Mouse (Mus musculus) fat pad, adult 2 months (tissue): ENCODE measurements at regions not wholly inside any gene's neighbourhood (a gene's known extent, or its start where the extent isn't known, plus 50 kb on each side); places are given as distances from the start of the nearest gene placed in this dataset.

Source experiments
- DNase-seq: peaks from one replicate; pipeline ENCODE4 v3.0.0-alpha.2; 2011; ENCODE audit warnings: low read depth, low spot score; ENCODE audit errors: extremely low read depth

DNA sequence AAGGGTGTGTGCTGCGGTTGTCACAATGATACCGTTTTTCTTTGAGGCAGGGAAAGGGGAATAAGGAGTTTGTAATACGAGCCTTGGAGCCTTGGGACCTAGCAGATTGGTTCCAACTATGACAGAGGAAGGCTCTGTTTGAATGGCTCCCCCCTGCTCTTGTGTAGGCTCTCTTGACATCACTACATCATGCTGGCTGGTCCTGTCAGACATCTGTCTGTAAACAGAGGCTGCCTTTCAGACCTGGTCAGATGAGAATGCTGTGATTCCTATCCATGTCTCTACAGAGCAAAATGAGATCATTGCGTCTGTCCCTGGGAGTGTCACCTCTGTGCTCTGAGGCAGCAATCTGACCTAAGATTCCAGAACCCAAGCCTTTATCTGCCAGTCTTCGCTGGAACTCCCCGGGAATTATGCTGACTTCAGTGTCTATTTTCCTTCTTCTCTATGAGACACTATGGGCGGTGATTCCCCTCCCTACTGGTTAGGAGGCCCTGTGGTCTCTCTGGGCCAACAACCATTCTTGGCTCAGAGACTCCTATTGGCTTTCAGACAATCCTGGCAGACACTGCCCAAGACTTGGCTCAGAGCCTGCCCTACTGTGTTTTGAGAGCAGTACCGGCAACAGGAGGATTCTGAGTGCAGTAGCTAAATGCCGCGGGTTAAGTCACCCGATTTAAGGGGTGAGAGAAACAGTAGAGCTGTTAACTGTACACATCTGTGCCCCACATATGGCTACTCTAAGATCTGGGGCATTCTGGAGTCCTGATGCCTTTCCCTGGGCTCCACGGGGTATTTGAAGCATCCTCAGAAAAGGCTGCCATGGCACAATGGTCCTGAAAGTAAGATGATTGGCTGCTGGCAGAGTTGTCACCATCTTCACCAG, 94.8 kb upstream of the Nckap5 start:
- DNase-seq = no peak

DNA sequence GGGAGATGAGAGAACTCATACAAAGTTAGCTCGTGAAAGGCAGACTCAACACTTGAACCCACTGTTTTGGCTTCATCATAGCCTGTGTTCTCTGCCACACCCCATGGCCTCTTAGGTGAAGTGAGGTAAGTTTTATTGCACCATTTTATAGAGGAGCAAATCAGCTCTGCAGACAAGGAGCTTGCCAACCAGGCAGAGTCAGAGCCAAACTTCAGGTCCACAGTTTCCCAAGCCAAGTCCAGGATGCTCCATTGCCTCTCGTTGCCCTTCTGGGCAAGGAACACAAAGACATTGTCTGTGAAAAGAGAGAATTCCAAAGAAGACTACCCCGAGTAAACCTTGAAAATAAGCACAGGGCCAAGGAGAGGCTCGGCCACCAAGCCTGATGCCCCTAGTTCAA, 93.4 kb upstream of the Nckap5 start:
- no peak for DNase-seq

DNA sequence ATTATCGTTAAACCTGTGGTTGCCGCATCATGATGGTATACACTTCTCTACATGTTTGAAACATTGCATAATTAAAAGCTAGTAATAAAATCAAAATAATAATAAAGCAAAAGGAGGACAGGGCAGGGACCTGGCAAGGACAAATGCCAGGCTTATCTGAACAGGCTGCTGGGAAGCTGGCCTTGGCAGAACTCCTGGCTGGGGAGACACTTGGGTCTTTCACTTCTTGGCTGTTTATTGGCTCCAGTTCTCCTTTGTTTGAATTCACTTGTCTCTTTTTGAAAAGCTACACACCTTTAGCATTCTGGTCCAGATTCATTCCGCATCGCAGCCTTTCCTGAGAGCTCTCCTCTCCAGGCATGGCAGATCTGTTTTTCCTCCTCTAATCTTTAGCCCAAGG, 91.6 kb upstream of the Nckap5 start:
- no peak for DNase-seq

DNA sequence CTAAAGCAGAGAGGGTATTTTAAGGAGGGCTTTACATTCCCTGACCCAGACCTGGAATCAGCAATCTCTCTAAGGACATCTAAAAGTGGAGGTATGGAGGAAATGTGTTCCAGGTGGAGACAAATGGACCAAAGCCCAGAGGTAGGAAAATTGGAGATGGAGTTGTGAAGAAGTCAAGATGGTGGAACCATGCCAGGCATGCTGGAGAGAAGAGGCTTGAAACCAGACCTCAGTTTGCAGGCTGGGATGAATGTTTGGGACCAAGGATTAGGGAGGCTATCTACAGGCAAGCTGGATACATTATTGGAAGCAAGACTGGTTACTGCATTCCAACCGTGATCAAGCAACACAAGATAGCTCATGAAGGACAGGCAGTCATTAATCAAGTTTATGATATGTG, 88.3 kb upstream of the Nckap5 start:
- no peak for DNase-seq

DNA sequence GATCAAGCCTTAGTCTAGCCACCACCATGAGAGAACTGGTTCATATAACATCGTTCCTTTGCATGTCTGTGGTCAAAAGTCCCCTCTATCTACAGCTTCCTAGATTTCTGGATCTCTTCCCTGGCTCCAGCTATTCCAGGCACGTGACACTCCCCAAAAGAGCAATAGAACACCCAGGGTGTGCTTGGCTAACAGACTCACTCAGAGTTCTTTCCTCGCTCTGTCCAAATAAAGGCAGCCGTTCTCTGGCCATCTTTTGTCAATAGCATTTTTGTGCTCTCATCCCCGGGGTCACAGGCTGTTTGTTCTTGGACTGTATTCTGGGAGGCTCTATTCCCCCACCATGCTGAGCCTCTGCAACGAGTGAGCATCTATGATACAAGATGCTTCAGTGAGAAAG, 87.3 kb upstream of the Nckap5 start:
- no peak for DNase-seq

DNA sequence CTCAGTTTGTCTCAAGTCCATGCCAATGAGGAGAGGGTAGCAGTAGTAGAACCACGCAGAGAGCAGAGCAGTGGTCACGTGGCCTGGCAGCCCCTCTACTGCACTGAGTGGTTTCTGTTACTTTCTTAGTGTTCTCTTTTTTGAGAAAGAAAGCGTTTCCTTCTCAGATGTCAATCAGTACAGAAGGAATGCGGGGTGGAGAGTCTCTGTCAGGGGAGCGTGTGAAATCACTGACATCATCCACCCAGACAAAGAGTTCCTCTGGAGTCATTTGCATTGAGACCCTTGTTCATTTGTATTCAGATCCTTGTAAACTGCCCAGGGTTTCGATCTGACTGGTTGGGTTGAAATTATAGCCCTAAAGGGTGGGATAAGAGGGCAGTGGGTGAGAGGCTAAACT, 85.8 kb upstream of the Nckap5 start:
- no peak for DNase-seq

DNA sequence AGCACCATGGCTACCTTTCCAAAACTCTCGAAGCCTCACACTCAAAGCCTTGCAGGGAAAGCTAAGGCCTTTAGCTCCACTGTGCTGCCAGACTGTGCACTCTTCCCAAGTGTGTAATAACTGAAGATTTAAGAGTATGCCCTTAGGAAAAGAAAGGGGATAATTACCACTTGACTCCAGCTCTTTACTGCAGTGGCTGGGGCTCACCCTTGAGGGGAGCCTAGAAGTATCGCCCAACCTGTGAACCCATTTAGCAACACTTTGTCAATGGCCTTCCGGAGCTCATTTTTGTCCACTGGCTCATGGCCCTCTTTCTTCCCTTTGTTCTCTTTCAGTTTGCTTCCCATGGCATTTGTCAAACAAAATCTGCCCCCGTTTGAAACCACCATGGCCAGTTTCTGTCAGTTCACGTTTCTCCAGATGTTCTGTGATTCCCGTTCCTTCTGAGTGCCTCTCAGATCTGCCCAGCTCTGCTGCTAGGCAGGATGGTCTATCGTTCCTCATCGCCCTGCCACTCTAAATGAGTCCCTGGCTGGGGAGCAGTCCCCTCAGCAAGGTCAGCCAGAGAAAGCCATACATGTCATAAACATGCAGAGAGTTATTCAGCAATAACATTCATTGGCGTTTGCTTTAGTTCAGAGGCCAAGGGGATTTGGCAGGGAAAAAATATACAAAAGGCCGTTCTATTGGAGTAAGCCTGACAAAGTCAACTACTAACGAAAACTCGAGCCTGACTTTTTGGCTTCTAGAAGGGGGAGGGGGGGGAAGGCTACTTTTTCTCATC, 80.9 kb upstream of the Nckap5 start:
- no peak for DNase-seq

DNA sequence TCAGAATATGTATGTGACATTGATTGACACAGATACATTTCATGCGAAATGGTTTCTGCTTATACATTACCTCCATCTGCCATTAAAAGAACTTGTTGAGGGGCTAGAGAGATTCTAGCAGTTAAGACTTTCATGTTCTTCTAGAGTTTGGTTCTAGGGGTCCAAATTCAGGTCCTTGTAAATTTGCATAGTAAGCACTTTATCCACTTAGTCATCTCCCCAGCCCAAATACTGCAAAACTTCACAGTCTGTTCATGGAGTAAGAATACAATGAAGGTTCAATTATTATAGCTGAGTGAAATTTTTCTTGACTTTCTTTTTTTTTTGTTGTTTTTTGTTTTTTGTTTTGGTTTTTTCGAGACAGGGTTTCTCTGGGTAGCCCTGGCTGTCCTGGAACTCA, 76.8 kb upstream of the Nckap5 start:
- DNase-seq = no peak

DNA sequence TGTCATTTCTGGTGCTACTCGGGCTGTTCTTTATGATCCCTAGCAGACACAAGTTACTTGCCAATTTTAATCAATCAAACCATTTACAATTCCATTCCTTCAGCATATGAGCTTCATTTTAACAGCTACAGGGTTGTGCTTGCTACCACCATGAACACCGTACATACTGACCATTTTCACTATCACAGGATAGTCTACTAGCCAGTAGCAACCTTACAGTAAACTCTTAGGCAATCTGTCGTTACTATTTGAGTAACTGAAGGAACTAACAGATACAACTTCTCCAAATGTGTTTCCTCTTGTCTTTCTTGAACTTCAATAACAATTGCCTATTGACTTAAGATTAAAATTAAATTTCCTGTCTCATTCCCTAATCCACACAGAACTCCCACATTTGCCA, 67.9 kb upstream of the Nckap5 start:
- no peak for DNase-seq

DNA sequence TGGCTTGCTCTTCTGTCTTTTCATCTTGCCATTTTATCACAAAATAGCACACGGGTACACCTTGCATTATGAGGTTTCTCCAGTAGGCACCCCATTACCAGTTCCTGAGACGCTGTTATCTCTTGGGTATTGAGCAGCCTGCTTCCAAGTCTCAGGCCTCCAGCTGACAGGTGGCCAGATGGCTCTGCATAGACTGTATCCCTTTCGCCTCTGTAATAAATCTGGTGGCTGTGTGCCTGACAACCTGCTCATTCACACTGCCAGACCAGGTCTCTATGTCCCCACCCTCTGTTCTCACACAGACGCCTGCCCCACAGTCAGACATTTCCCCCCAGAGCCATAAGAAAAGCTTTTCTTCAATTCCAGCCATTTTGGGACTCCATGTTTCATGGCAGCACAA, 66.3 kb upstream of the Nckap5 start:
- no peak for DNase-seq

DNA sequence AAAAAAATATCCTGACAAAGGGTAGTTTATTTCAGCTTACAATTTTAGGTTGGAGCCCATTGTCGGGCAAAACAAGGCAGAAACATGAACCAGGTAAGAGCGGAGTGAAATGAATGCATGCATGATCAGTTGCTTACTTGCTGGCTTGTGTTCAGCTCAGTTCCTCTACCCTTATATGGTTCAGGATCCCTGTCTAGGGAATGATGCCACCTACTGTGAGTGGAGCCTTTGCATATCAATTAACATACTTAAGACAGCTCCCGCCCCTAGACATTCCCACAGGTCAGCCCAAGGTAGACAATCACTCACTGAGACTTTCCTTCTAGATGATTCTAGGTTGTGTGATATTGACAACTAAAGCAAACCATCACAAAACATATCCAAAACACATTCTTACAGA, 50.2 kb upstream of the Nckap5 start:
- no peak for DNase-seq
